Mouse (Mus musculus) frontal cortex, postnatal 10 days (tissue): ENCODE results near the gene Topors.
A peak's percentile ranks its signal among the peaks of the same experiment; 100 is the strongest.
"Not testable (repeated sequence)": the region's sequence is repeated elsewhere in the genome, so short reads cannot be mapped to it uniquely, and the experiment has no call there.

ENCODE experiments used
- DNase-seq, 2 experiments: peaks; one replicate each; pipeline ENCODE4 v3.0.0; 2022; ENCODE audit warnings: low spot score in 2 of 2, mixed read lengths in 1 of 2

The Topors gene

DNA sequence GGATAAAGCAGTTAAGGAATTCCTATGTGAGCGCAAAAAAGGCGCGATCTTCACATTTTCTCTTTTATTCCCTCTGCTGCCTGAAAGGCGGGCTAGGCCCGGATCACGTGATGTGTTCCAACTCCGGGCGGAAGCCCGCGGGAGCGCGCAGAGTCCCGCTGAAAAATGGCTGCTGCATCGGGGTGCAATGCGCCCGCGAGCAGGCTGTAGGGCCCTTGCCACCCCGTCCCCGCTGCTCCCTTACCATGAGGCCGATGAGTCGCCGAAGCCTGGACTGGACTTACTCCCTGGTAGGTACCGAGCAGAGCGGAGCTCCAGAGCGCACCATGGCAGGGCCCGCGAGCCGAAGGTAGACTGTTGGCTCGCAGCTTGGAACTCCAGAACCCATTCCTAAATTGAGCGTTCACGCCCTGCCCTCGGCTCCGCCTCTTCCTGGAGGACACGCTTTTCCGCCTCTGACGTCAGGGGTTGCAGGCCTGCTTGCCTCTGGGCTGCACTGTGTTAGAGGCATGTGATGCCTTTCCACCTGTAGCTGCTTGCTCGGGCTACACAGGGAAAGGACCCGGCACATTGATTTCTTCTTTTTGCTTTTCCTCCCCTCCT, at the start of gene Topors, which contains the start of gene Smim27:
Topors (minus strand) TSS at position 421 of the 603 bp plus-strand sequence.
Smim27 (plus strand) TSS at position 150 of the 603 bp plus-strand sequence.
- peak; percentile 90 to 93 for DNase-seq

DNA sequence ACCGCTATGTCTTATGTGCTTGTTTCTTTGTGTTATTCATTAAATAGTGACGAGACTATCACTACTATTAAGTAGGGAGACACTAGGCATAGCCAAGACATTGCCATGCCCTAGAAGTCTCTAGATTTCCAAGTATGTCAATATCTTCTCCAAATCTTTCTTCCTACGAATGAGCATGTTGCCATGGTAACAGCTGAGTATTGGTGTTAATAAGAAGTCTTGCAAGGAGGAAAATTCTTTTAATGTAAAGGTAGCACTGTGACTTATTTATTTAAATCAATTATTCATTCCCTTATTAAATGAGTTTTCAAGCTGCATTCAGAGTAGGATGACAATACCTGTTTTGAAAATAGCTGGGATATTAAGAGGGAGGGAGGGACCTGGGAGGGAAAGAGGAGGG, 47.8 kb upstream of the Topors start:
- no peak for DNase-seq

DNA sequence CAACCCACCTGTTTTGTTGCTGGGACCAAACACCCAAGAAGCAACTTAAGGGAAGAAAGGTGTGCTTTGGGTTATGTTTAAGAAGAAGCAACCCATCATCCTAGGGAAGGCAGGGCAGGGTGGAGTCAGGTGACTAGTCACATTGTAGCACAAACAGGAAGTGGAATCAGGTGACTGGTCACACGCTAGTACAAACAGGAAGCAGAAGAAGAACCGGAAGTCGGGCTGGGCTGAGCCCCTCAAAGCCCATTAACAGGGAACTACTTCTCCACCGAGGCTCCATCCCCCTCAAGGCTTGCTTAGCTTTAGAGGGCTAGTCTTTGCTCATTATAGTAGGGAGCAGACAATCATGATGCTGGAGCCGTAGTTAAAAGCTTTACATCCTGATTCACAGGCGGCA, 43.4 kb upstream of the Topors start:
- DNase-seq: no peak

DNA sequence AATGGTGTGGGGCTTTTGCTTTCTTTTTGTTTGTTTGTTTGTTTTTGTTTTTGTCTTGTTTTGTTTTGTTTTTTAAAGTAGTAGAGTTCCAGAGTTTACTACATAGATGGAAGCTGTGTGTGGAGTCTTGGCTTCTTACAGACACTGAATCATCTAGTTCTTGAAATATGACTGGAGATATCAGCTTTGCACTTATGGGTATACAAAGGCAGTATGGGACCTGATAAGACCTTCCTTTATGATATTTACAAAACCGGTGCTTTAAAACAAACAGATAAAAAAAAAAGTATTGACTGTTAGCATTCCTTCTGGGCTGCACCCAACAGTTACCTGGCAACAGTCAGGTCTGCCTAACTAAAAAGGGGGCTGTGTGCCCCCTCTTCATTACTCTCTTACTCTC, 42.6 kb upstream of the Topors start:
- DNase-seq: no peak

DNA sequence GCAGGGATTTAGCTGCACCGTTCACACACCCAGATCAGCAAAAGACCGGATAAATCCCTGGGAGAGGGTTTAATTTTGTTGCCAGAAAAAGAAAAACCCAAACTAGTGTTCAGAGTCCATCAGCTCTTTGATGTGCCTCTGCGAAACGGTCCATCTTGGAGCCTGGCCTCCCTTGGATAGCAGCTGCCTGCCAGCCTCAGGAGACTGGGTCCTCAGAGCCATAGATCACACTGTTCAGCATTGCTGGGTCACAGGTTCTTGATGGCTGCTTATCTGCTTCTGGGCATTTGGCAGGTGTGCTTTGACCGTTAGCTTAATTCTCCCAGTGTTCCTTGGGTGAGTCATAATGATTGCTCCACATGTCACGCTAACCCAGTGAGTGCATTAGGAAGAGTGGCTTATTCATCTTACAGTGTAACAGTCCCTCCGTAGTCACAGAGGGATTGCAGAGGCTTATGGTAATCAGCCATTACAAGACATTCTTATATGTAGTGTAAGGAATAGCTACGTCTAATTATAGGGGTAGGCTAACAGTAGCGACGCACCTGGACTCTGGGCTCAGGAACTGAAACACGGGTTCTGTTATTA, 41.2 kb upstream of the Topors start:
- DNase-seq: no peak

DNA sequence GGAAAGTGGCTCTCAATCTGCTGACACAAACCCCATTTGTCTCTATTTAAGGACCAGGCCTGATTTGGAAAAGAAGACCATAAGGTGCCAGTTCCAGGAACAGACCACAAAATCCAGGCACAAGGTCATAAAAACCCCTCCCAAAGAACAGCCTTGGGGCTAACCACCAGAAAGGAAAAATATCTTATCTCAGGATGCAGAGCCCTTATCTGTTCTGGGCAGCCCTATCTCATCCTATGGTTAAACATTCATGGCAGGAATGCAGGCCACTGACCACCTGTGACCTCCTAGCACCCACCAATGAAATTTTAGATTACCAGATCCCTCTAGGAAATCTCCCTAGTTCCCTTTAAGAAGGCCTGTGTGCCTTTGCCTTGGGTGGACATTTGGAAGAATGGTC, 40.0 kb upstream of the Topors start:
- DNase-seq: no peak

DNA sequence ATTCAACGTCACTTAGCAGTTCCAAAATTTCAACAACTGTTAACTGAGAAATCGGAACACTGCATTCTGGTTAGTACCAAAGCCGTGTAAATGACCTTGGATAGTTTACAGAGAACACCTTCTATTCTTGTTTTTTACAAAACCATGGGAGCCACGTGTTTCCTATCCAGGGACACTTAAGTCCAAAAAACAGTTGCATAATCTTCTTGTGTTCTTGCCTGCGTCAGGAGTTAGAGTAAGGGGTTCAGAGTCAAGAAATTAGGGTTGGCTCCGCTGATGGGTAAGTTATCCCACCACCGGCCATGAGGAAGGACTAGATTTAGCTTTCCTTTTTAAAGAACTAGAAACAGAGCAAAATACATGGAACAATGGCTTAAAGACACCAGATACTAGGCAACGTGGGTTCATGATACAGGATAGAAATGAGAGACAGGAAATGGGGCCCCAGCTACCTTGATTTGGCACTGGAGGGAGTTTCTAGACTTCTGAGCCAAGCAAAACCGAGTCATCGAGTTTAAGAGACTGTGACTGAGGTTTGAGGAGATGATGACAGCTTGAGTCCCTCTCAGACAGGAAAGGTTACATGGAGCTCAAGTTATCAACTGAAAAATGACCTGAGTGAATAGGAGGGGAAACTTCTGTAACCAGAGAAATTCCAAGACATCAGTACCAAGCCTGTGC, 32.9 kb upstream of the Topors start:
- no peak for DNase-seq

DNA sequence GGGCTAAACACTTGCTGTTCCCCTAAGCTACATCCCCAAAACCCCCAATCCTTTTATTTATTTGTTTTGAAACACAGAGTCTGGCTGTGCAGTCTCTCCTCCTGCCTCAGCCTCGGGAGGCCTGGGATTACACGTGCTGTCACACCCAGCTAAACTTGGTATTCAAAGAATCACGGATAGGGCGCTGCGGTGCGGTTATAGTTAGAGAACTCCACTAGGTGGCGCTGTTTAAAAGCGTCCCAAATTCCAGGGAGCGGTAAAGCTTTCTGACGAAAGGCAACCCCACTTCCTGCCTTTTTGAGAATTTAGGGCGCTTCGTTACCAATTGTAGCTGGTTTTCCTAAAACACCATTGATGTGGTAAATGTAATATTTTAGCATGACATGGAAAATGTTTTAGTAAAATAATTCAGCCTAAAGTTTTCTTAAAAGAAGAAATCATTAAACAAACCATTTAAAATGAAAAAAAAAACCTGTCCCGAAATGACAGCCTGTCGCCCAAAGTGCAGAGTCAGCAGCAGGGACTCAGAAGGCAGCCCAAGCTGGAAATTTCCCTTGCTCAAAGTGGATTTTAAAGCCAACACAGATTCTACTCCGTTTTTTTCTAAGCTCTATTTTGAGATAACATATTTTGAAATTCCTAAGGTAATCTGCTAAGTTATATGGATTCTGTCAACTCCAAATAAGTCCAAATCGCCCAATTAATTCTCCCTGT, 31.6 kb upstream of the Topors start:
- peak; percentile 38 to 70 for DNase-seq

DNA sequence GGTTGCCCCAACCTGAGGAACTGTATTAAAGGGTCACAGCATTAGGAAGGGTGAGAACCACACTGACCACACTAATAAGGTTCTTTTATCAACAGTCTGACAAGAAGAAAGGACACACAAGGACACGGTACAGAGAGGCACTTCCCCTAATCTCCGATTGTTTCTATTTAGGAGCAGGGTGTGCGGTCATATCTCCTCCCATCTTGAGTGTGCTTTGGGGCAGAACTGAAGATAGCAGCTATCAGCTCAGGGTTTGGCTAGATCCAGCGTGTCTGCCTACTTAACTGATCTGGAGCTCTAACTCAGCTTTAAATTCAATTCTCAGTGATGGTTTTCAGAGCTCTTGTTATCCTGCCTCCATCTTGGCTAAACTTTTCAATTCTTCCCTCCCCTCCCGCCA, 29.5 kb upstream of the Topors start:
- no peak for DNase-seq

DNA sequence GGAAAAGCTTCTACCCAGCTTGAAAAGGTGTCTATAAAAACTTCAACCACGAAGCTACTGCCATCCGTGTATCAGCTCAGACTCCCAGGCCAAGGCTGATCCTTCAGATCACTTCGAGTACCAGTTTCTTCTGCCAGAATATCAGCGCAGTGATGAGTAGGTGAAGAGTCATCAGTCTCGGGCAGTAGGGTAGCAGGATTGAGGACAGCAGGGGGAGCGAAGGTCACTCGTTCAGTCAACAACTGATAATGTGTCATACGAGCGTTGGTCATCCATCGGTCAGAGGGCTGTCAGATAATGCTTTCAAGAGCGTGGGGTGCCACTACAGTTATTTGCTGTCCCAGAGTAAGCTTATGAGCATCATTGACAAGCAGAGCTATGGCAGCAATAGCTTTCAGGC, 21.9 kb upstream of the Topors start:
- DNase-seq: not testable (repeated sequence)

DNA sequence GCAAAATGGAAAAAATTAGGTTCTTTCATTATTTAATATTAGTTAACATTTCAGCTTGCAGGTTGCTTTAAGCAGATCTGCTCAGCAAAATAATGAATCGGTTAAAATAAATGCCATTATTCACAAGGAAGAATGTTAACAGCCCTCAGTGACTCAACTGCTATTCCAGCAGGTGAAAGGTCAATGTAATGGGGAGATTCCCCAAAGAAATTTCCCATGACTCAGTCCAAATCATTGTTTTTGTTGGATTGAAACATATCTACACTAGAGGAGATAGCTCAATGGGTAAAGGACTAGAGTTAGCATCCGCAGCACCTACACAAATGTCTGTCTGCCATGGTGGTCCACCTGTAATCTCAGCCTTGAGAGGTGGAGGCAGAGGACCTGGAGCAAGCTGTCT, 19.4 kb upstream of the Topors start:
- no peak for DNase-seq

DNA sequence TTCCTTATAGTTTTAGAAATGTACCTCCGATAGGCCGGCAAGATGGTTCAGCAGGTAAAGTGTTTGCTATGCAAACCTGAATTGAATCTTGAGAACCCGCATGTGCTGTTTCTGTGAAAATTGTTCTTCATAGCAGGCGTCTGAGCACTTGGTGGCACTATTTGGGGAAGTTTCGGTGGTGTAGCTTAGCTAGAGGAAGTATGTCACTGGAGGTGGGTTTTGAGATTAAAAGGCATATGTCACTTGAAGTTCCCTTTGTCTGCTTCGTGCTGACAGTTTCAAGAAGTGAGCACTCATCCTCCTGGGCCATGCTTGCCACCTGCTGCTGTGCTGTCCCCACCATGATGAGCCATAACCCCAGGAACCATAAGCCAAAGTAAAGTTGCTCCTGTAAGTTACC, 17.8 kb upstream of the Topors start:
- no peak for DNase-seq

DNA sequence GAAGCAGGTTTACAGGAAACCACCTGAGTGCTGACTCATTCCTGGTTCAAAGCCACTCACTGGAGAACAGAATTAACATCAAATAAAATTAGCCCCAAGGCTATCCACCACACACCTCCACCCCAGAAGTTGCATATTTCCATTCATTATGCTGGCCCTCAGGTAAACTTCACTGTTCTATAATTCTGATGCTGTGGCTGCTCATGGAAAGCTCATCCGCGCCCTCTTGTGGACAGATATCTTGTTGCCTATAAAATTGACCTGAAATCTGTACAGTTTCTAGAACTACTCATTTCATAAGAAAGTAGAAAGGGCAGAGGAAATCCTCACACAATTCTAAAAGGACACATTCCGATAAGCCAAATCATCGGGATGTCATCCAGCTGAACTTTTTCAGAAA, 15.9 kb upstream of the Topors start:
- peak in 1 of 2 experiments; percentile 47 for DNase-seq

DNA sequence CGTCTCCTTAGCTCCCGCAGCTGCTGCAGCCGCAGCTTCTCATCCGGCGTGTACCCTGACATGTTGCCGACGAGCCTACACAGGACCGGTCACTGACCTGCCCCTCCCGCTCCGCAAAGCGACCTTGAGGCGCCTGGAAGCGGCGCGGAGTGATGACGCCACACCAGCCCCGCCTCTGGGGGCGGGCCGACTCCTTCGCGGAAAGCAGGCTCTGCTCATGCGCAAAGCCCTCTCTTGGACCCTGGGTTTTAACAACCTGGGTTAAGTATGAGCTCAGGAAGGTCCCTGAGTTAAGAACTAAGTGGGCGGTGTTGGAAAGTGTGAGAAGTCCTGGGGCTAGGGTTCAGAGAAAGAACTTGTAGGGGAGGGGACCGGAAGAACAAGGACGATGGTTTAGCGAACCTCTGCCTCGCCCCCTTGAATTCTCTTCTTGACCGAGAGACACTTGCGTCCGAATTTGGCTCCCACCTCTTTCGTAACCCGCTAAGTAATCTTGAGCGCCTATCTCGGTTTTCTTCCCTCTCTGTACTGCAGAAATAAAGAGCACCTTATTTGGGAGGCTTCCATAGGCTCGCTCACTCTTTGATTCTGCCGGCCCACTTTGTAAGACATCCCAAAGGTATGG, 9.7 kb upstream of the Topors start, which contains the start of gene Ndufb6:
Ndufb6 (minus strand) TSS at position 146 of the 625 bp plus-strand sequence.
- DNase-seq: peak; percentile 82 to 92

DNA sequence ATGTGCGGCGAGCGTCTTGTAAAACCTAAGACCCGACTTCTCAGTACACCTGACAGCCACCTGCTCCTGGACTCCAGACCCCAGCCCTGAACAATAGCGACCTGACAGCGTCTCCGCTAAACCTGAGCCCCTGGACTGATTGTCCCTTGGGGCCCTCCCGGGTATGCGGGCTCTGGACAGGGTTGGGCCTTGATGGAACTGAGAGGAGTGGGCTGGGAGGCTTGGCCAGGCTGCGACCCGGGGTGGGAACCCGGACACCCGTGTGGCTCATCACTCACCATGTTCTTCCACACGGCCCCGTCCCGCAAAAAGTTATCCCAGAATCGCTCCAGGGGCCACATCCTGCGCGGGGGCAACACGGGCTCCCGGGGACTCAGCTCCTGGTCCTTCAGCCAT, 9.2 kb upstream of the Topors start:
- no peak for DNase-seq

DNA sequence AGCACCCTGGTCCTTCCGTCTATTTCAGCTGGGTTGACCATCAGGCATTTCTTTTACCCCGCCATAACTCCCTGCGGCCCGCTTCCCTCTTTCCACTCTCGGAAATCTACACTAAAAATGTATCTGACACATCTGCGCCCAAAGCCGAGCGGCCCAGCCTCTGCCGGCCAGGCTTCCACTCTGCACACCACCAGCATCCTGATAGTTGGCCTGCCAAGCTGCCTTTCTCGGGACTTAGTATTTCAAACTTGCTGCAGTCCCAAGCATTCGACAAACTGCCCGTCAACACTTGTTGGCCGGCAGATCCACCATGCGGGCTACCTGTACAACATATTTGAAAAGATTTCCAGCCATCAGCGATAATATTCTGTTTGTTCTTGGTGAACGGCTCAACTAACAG, 815 bp downstream of the Topors start:
- DNase-seq: peak in 1 of 2 experiments; percentile 32

DNA sequence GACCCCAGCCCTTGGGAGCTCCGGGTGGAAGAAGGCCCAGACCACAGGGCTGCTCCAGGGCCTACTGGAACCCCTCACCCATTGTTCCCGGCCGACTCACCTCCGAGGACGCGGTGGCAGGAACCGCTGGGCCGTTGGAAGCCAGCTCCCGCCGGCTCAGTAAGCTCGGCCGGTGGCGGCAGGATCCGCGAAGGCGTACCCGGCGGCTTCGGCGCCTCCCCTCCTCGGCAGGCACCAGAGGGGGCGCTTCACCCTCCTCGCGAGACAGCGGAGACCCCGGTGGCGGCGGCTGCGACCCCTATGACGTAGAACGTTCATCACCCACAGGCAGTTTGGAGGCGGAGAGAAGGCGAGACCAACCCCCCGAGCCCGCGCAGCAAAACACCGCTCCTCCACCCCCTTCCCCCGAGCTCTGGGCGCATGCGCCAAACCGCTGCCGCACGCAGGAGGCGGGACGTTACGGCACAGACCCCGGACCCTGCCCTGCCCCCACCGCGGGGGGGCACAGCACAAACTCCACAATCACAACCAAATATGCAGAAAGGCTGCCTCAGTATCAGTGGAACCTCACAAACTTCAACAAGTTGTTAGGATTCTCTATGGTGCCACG, 1.3 kb downstream of the Topors start:
- DNase-seq: peak; percentile 91 to 94

DNA sequence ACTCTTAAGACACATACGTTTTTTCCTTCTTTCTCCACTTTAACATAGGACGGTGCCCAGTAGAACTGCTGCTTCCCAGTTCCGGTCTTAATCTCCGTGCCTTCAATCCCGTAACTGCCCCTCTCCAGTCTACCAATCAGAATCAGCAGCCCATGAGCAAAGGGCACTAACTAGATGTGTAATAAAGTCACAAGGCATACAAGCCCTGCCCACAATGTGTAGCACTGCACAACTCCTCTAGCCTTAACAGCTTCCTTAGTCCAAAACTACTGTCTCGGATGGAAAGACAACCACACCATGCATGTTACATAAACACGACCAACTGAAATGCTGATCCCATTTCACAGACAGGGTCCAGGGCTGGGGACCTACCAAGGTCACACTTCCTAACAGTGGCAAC, 2.0 kb downstream of the Topors start:
- DNase-seq: no peak

DNA sequence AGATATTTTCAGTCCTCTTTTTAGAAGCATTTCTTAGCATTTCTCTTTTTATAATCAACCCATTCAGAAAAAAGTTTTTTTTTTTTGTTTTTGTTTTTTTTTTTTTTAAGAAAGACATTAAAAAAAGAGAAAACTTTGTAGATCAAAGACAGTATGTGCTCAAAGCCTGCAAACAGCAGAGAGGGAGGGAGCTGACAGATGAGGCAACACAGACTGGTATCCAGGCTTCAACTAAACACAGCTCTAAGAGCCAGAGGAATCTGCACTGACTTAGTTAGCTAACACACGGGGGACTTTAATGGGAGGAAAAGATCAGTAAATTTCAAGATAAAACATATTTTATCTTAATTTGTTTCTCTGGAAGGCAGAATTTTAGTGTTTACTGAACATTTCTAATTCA, 5.3 kb downstream of the Topors start:
- DNase-seq: no peak

DNA sequence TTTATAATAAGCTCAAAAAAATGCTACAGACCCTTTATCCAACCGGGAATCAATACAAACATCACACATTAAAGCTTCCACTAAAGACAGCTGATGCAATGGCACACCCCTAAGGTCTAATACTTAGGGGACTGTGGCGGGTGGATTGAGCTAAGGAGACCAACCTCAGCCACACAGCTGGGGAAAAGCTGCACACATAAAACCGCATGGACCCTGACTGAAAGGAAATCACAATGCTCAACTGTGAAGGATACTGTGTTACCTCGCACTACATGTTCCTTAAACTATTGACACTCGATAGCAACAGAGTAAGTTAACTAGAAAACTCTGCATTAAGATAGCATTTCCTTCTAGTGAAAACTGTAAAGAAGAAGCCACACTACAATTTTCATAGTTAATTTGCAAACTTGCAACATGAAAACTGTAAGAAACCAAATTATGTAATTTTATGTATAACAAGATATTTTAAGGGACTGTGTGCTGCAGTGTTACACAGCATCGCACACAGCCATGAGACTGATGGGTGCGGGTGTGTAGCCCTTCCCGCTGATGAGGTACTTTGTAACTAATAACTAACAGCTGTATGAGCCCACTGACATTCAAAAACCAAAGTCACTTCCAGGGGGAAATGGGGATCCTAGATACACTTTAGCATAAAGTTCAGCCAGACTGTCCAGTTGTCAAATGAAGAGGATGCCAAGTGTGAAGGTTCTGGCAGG, 15.1 kb downstream of the Topors start:
- DNase-seq: no peak

DNA sequence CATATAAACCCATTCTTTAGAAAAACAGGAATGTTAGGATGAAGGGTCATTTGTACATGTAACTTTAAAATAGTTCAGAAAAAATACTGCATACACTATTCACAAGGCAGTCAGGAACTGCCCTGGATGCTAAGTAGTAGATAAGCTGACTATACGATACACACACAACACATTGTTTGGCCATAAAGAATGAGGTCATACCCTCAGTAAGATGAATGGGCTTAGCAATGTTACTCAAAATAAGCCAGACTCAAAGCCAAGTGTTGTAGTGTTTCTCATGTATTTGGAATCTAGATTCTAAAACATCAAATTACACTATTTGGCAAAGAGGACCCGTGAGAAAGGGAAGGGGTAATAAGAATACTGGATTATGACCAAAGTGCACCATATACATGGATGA, 15.9 kb downstream of the Topors start:
- no peak for DNase-seq
